Comparison of ENCODE assay signal across 8 mouse cellular contexts in genomic region chr5:37893639-37894550, GRCm38 (mm10).
A peak's percentile ranks its signal among the peaks of the same experiment; 100 is the strongest.
DNase-seq lines count a peak whose midpoint lies in the region; ATAC-seq lines count a peak whose summit lies in the region.

No protein-coding gene starts in this region.

- peak overlapping the region; percentile 51 for H3K4me2 ChIP-seq in embryonic facial prominence, embryonic 11.5 days (ENCODE audit: low read depth, low read length)
- peak overlapping the region; percentile 54 for H3K4me2 ChIP-seq in hindbrain, embryonic 12.5 days (replicated peaks)
- H3K4me2 ChIP-seq in midbrain, embryonic 13.5 days (replicated peaks): peak overlapping the region; percentile 44

- peak; percentile 82 for ATAC-seq in embryonic facial prominence, embryonic 11.5 days (replicated peaks; ENCODE audit: insufficient number of reproducible peaks, low FRiP score, low TSS enrichment, low read depth)
- peak; percentile 58 for ATAC-seq in hindbrain, embryonic 12.5 days (ENCODE audit: low FRiP score)
- ATAC-seq in midbrain, embryonic 13.5 days: peak; percentile 32
- ATAC-seq in cerebellum, adult (ENCODE audit: insufficient number of reproducible peaks, low FRiP score, low TSS enrichment): no peak

- H3K4me1 ChIP-seq in embryonic facial prominence, embryonic 11.5 days (ENCODE audit: control insufficient read depth, insufficient read depth, low read length): peaks cover 9% of the 10 kb centered on the region
- peaks cover 55% of the 10 kb centered on the region for H3K4me1 ChIP-seq in hindbrain, embryonic 12.5 days
- H3K4me1 ChIP-seq in midbrain, embryonic 13.5 days (replicated peaks): peaks cover 61% of the 10 kb centered on the region

- 1% methylated on average over 36 of the region's 36 CpGs for WGBS in embryonic facial prominence, embryonic 11.5 days
- 2% methylated on average over 36 of the region's 36 CpGs for WGBS in hindbrain, embryonic 12.5 days
- WGBS in midbrain, embryonic 13.5 days: 3% methylated on average over 36 of the region's 36 CpGs

- peak overlapping the region; percentile 9; the same call in 1 of the 2 replicates for H3K4me3 ChIP-seq in embryonic facial prominence, embryonic 11.5 days (ENCODE audit: low read depth, low read length)
- H3K4me3 ChIP-seq in hindbrain, embryonic 12.5 days: peak overlapping the region; percentile 24
- H3K4me3 ChIP-seq in midbrain, embryonic 13.5 days (replicated peaks): peak overlapping the region; percentile 27

- no peaks in the 10 kb centered on the region for H3K9me3 ChIP-seq in embryonic facial prominence, embryonic 11.5 days (replicated peaks; ENCODE audit: control insufficient read depth, low read length)
- H3K9me3 ChIP-seq in hindbrain, embryonic 12.5 days (replicated peaks): no peaks in the 10 kb centered on the region
- no peaks in the 10 kb centered on the region for H3K9me3 ChIP-seq in midbrain, embryonic 13.5 days

- H3K27ac ChIP-seq in embryonic facial prominence, embryonic 11.5 days (replicated peaks; ENCODE audit: low read depth, low read length): peak overlapping the region; percentile 48
- peak overlapping the region; percentile 64 for H3K27ac ChIP-seq in hindbrain, embryonic 12.5 days
- no peak overlapping the region for H3K27ac ChIP-seq in midbrain, embryonic 13.5 days

- H3K9ac ChIP-seq in embryonic facial prominence, embryonic 11.5 days (replicated peaks; ENCODE audit: low read length): no peak overlapping the region
- H3K9ac ChIP-seq in hindbrain, embryonic 12.5 days: peak overlapping the region; percentile 46
- peak overlapping the region; percentile 2 for H3K9ac ChIP-seq in midbrain, embryonic 13.5 days (replicated peaks)

- peak; percentile 14 for DNase-seq in adrenal gland, postnatal 10 days
- no peak for DNase-seq in adrenal gland, postnatal 14 days
- DNase-seq in embryonic facial prominence, embryonic 11.5 days (ENCODE audit: low spot score): peak; percentile 98
- no peak for DNase-seq in T-cell, adult 2 months (ENCODE audit: low spot score)
- DNase-seq in right cerebral cortex, adult 2 months (ENCODE audit: low spot score in 2 of 2): no peak

- H3K27me3 ChIP-seq in embryonic facial prominence, embryonic 11.5 days (ENCODE audit: control insufficient read depth, insufficient read depth, low read length): peaks cover 7% of the 10 kb centered on the region
- H3K27me3 ChIP-seq in hindbrain, embryonic 12.5 days: peaks cover 70% of the 10 kb centered on the region
- H3K27me3 ChIP-seq in midbrain, embryonic 13.5 days: peaks cover 77% of the 10 kb centered on the region

- no peaks in the 10 kb centered on the region for H3K36me3 ChIP-seq in embryonic facial prominence, embryonic 11.5 days (replicated peaks; ENCODE audit: control insufficient read depth, insufficient read depth, low read depth, low read length)
- H3K36me3 ChIP-seq in hindbrain, embryonic 12.5 days: no peaks in the 10 kb centered on the region
- no peaks in the 10 kb centered on the region for H3K36me3 ChIP-seq in midbrain, embryonic 13.5 days

Comparison
In these comparisons a context has a peak if more than half of its experiments do, and no peak if none do; other contexts are left out.
1. DNase-seq: peak in adrenal gland, postnatal 10 days (single experiment) and embryonic facial prominence, embryonic 11.5 days (single experiment); none in adrenal gland, postnatal 14 days (single experiment), T-cell, adult 2 months (single experiment) and right cerebral cortex, adult 2 months (0 of 2).
2. Peak in every context shown above with its lines, with median percentiles within 50 percentile points of each other: H3K4me2 ChIP-seq and H3K4me3 ChIP-seq.